Mouse (Mus musculus) megakaryocyte progenitor cell, adult 5-6 weeks (primary cell): ENCODE data around the gene Fam124a. TPM values are rescaled to one million over a fixed set of nuclear protein-coding genes. Genes with fewer than 3 reads are reported as not detected.
"Not testable (repeated sequence)": the region's sequence is repeated elsewhere in the genome, so short reads cannot be mapped to it uniquely, and the experiment has no call there.

Source experiments
- ATAC-seq: replicated peaks from 2 replicates; pipeline ENCODE4 v1.8.0; 2016; ENCODE audit warnings: mild to moderate bottlenecking, moderate TSS enrichment, inconsistent platforms; ENCODE audit not compliant: poor library complexity
- total RNA-seq, 2 experiments: library from RNA; stranded (forward) in 1 of 2; stranded (reverse) in 1 of 2; fragments of 157-497, 149-512 nt in 1 of 2; fragments of 200-1000 nt in 1 of 2; gene quantifications; 2 replicates each; pipeline versions ENCODE4 v1.2.3 to v1.2.4; 2015 to 2017

Gene Fam124a
- total RNA-seq, 2 experiments from 2014 or later, result not detected

DNA sequence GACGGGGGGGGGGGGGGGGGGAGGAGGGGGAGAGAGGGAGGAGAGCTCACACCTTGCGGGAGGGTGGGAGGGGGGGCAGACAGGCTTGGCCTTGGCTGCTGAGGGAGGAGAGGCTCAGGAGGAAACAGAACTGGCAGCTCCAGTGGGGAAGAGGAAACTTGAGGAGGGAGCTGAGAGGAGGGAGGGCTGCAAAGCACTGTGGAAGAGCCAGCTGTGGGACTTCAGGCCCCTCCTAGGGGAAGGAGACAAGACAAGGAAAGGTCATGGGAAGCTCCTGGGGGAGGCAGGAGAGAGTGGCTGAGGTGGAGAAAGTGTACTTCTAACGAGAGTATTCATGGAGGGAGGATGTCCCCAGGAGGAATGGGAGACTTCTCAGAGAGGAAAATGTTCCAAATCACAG lies 17.9 kb downstream of the Fam124a start:
- ATAC-seq, result no peak

DNA sequence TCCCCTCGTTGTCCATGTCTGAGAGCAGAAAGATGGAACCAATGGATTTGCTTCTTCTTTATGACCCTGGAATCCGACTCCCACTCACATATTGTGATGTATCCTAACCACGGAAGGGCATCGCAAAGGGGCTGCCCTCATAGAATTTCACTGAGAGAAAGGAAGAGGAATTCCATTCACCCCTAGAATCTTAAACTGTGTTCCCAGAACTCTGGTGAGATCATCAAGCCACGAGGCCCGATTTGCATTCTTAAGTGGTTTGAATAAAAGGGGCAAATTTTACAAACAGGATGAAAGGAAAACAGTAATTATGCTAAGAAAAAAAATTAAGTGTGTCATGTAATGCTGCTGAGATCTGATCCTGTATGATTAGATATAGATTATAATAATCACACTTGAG lies 19.4 kb downstream of the Fam124a start:
- no peak for ATAC-seq

DNA sequence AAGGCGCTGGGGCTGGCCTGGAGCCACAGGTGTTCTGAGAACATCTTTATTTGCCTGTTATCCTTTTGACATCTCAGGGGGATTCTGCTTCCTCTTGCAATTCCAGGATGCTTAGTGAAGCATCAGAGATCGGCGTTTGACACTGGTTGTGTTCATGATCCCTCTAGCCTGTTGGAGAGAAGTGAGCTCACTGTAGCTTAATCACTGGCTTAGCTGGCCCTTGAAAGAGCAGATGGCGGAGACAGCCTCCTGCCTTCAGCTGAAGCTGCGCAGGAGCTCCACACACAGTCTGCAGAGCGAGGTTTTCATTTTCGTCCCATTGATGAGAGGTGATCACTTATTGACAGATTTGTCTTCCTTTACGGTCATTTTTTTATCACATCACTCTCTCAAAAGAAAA lies 20.3 kb downstream of the Fam124a start:
- ATAC-seq, result no peak

DNA sequence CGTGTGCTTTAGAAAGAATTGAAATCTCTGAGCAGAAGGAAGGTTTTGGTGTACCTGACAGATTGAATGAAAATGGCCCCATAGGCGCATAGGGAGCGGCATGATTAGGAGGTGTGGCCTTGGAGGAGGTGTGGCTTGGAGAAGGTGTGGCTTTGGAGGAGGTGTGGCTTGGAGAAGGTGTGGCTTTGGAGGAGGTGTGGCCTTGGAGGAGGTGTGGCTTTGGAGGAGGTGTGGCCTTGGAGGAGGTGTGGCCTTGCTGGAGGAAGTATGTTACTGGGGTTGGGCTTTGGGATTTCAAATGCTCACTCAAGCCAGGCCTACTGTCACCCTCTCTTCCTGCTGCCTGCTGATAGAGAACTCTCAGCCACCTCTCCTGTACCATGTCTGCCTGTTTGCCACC lies 25.4 kb downstream of the Fam124a start:
- peak; percentile 58 for ATAC-seq

DNA sequence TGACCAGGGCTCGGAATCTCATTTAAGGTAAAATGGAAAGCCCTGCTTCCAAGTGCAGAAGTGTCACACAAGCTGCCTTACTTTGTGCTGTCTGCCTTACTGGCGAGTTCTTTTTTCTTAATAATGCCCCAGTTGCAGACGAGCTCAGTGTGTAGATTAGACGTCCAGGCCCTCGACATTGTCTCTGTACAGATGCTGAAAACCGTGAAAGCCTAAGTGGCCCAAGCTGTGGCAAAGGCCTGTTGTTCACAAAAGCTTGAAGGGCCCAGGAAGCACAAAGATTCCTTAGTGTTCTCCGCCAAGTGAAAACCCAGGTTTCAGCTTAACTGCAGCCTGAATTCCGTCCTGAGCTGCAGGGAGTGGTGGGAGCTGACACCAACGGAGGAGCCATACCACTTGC lies 26.2 kb downstream of the Fam124a start:
- no peak for ATAC-seq

DNA sequence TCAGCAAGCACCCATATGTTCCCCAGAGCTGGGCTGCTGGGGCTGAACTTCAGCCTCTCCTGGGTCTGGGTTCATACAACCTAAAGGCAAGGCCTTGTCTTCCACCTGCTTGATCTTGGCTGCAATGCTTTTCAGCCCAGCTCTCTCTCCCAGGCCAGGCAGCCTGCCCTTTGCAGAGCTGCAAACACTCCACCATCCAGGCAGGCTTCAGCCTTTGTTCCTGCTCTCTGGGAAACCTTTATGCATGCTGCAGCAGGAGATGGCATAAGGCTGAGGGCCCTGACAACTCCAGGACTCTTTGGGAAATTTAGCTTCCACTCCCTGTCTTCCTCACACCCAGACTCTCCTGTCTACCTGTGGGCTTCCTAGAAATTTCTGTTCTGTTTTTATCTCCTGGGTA lies 29.1 kb downstream of the Fam124a start:
- no peak for ATAC-seq

DNA sequence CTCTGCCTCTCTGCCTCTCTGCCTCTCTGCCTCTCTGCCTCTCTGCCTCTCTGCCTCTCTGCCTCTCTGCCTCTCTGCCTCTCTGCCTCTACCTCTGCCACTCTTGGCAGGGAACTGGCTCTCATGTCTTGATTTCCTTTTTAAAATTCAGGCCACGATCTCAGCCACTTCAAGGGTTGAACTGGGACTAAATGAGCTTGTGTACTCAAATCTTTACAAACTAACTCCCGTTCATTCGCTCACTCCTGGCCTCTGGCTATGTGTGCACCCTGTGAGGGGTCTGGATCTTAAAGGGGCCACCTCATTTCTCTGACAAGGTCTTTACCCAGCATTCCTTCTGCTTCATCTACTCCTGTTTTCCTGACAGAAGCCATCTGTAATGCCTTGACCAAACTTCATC lies 29.8 kb downstream of the Fam124a start:
- no peak for ATAC-seq

DNA sequence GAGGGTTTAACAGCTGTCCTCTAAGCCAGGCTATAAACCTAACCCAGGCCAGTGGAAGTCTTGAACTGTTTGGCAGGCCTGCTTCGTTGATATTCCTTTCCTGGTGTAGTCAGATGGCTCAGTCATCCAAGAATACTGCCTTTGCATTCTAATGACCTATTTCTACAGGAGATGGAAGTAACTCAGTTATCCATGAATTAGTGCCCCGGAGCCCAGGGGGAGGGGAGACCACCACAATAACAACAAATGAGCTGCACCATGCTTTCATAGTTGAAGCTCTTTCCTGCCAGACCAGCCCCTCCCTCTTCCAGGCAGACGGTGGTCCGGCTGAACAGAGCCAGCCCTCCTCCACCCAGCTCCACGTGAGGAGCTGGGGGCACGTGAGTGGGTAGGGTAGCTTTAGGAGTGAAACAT lies 44.6 kb downstream of the Fam124a start:
- no peak for ATAC-seq

DNA sequence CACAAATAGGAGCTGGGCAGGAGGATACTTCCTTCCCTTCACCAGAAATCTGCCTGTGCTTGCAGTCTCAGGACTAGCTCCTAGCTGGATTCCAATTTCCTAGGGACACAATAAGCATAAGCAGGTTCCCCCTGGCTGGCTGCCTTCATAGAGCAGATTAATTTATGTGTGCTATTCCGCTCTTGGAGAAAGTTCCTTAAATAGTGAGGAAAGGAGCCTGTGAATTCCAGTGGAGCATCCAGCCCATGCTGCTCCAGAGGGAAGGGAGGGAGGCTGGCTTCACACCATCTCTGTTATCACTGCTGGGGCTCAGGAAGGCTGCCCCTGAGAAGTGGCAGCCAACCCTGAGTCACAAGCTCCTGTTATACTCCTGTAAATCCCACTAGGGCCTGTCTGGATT lies 46.7 kb downstream of the Fam124a start:
- no peak for ATAC-seq

DNA sequence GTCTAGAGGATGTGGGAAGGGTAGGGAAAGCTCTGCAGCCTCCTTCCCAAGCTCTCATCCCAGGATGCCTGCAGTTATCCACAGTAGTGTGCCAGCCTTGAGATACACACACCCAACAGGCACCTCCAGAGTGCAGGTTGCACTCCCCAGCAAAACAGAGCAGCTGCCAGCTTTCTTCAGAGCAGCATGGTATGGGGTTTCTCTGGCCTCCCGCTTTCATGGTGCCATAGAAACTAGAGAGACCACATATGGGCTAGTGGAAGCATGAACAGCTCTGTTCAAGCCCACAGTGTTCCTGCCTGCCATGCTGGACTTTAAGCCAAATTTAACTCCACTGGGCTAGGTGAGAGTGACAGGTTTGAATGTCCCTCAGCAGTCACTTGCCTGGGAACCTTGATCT lies 47.3 kb downstream of the Fam124a start:
- ATAC-seq, result no peak

DNA sequence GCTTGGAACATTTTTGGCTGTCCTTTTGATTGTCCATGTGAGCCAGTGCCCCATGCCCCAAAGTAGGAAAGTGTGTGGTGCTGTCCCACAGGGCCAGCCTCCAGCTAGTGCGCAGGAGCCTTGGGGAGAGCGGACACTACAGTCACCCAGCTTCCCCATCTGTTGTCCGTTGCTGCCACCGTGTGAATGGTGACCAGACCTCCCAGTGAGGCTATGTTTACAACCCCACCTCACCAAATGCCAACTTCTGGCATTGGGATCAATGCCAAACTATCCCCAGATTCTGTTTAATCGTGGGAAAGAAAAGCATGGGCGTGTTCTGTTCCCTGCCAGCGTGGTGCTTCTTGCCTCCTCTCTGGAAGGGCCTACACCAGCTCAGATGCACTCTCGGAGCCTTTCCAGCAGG lies 52.3 kb downstream of the Fam124a start:
- no peak for ATAC-seq

DNA sequence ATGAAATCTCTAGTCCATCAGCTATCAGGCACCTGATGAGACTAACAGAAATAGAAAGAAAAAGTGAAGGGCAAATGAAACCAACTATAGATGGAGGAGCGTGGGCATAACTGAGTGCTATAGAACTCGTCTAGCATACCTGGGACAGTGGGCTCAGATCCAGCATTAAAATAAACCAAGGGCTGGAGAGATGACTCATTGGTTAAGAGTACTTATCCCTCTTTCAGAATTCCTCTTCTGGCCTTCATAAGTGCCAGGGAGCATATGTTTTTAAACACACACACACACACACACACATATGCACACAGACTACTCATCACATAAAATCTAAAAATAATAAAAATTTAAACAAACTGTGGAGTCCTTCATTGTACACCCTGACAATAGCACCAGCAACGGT lies 54.4 kb downstream of the Fam124a start:
- no peak for ATAC-seq

DNA sequence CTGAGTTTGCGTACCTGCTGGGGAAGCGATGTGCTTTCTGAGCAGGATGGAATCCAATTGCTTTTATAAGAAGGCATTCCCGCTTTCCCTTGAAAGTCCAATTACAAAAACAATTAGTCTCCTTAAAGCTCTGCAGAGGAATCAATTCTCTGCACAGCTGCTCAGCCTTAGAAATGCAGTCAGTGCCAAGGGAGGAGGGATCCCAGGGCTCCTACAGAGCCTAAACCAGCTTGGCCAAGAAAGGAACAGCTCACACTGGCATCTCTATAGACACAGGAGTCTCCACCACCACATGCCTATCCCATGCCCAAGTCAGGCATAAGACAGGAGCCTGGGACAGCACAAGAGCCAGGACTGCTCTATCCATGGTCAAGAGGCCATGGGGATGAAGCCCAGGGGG lies 66.9 kb downstream of the Fam124a start:
- no peak for ATAC-seq

DNA sequence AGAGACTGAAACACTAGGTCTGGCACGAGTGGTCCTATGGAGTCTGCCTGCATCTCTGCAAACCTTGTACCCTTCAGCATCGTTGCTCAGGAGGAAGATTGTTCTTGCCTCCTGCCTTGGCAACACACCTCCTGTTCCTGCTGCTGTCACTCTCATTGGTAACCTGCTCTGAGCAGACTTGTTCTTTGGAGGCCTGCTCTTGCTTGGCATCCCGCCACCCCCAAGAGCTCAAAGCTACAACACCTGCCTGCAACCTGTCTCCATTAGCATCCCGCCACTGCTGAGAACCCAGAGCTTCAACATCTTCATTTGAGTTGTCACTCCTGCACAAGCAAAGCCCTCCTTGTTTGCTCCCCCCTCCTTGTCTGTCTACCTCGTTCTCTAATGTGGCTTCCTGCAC lies 72.4 kb downstream of the Fam124a start:
- no peak for ATAC-seq

DNA sequence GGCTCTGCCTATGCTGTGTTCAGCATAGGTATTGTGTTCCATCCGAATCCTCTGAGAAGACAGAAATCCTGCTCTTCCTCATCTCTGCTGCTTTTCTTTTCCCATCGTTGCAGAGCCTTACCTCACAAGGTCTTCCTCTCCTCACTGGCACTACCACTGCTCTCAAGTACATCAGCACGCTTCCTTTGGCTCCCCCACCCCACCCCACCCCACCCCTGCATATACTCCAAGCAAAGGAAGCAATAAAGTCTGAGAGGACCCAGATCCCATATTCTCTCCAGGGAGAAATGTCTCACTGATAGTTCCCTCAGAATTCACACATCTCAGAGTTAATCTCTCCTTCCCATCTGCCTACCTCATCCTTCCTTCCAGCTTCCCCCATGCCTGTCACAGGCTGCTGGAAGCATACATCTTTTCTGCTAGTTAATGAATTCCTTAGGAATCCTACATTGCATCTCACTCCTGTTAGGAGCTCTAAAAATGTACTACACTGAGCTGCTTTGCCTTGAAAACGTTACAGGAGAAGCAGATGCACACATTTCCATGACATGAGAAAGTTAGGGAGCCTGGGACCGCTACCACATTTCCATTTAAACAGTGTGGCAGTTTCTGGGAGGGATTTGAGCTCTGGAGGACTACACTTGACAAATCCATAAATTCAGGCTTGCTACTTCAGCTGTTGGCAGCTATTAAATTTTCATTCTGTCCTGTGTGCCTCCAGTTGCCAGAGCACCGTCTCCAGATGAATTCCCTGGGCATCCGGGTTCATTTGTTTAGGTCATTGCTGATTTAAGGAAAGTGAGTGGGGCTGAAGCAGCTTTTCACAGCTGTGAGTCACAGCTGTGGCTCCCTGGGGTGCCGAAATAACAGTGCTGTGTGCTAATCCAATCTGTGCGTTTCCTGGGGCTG lies 82.2 kb downstream of the Fam124a start:
- no peak for ATAC-seq

DNA sequence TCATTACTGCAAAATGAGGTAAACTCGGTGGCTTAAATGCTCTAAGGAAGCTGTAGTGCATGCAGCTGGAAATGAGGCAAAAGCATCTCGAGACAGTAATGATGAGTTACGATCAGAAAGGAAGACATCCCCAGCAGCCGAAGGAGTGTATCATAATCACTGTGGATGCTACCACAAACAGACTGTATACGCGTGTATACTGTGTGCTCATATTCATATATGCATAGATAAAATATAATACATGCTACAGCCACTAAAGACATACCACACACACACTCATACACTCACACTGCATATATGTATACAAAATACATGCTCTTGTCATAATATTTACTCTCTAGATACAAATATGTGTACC lies 82.8 kb downstream of the Fam124a start:
- no peak for ATAC-seq

DNA sequence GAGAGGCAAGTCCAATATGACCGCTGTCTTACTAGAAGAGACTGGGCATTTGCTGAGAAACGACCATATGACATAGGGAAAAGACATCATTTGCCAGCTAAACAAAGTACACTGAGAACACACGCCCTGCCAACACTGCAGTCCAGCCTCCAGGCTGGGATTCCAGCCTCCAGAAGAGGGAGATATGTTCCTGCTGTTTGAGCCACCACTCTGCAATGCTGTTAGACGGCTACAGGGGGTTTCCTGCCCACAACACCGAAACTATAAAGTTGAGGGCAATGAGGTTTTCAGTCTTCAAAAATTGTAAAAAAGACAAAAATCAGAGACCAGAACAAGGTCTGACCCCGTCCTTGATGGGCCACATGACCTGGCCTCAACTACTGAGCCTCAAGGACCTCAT lies 83.6 kb downstream of the Fam124a start:
- ATAC-seq, result no peak

DNA sequence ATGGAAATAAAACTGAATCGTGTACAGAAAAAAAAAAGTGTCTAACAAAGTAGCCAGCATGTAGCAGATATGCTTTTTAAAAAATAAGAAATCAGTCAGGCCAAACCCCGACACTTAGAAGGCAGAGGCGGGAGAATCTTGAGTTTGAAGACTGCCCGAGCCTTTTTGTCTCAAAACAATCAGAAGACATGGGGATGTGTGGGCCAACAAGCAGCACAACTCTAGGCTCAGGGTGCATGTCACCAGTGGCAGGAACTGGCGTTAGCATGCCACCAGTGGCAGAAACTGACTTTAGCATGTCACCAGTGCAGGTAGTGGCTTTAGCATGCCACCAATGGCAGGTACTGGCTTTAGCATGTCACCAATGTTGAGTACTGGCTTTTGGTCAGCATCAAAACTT lies 84.0 kb downstream of the Fam124a start:
- no peak for ATAC-seq

DNA sequence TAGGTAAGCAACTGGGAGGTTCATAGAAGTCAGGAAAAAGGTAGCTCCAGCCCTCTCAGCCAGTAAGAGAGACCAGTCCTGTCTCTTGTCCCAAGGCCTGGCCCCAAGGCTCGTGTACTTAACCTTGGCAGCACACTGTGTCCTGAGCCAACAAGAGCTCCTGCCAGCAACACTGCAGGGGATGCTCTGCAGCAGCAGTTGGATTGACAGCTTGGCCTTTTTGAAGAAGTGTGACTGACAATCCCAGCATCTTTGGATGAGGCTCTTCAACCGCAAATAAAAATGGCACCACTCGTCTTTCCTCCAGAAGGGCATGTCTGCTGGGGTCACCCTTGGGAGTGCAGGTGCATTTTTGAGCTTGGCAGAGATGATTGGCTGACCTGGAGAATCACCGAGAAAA lies 84.9 kb downstream of the Fam124a start:
- no peak for ATAC-seq

DNA sequence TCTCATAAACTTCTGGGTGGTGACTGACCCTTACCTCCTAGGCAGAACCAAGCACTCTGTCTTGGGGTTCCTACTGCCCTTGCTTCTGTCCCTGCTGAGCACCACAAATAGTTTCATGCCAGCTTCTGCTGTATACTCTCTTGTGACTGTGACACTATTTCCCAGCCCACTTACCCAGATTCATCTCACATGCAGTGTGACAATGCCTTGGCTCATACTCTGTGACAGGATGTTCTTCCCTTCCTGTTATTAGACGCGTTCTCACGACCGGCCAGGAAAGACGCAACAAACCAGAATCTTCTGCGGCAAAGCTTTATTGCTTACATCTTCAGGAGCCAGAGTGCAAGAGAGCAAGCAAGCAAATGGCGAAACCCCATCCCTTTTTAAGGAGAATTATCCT lies 86.8 kb downstream of the Fam124a start:
- ATAC-seq, result not testable (repeated sequence)

DNA sequence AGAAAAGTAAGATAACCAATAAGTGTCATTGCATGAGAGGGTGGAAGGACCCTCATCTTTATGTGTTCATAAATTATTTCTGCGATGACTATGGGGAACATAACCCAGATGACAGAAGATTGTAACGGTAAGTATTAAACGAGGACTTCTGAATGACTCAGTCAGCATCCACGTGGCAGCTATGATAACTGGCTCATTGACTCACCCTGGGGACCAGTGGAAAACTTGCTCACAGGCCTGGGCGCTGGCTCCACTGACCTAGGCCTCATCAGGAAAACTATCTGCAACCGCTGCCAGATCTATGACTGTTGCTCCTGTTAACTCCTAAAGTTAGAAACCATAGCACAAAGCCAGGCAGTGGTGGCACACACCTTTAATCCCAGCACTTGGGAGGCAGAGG lies 92.9 kb downstream of the Fam124a start:
- ATAC-seq, result no peak

DNA sequence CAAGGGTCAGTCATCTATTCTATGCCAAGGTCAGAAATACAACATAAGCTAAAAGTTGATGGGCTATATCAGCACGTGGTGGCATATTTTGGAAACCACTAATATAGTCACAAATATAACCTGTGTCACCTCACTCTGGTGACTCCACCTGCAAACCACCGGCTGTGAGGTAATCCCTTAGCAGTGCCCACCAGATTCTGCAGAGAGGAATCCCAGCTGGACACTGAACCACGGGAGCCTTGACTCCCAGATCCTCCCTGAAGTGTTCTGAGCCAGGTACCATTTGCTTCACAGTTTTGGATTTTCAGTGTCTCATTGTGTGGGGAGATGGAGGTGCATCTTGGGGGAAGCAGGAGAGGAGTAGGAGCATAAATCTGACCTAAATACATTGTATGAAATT lies 94.8 kb downstream of the Fam124a start:
- ATAC-seq, result no peak

DNA sequence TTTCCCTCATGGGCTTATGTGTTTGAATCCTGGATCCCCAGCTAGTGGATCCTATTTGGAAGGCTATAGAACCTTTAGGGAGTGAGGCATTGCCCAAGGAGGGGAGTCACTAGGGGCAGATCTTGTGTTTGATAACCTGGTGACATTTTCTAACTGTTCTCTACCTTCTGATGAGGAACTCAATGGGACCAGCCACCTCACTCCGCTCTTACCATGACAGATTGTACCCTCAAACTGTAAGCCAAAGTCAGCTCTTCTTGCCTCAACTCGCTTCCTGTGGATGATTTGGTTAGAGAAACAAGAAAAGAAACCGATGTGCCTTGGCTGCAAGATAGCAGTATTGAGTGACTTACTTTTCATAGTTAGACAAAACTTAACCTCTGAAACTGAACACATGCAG lies 96.2 kb downstream of the Fam124a start:
- ATAC-seq, result no peak
